Comparison of ENCODE assay signal across 30 mouse cellular contexts in genomic region chr5:76149436-76149835, GRCm38 (mm10).
"Had no signal": no experiment of that assay in that cellular context is flagged by ENCODE, and none has a peak within 500 bp of the region (broad histone marks: within the 10 kb centered on the region; RNA-seq: fewer than 3 reads in every experiment).

No protein-coding gene starts in this region.

- H3K27ac ChIP-seq: limb, embryonic 10.5 days; limb, embryonic 12.5 days; limb, embryonic 13.5 days; limb, embryonic 15.5 days; liver, embryonic 12.5 days; liver, embryonic 13.5 days; liver, embryonic 14.5 days; liver, embryonic 15.5 days; lung, embryonic 15.5 days; macrophage; midbrain, embryonic 10.5 days; midbrain, embryonic 12.5 days; midbrain, embryonic 13.5 days; midbrain, embryonic 15.5 days had no signal

- DNase-seq: left cerebral cortex, postnatal 4 days; liver; liver, embryonic 13.5 days; liver, postnatal 0 days; lung, adult 18-20 months; lung, adult 2 months; lung, embryonic 14.5 days; lung, postnatal 10 days; lung, postnatal 14 days; lung, postnatal 36 days; lung, postnatal 4 days; midbrain, embryonic 14.5 days had no signal

- H3K4me3 ChIP-seq: limb, embryonic 10.5 days; limb, embryonic 12.5 days; limb, embryonic 13.5 days; limb, embryonic 15.5 days; liver, embryonic 12.5 days; liver, embryonic 13.5 days; liver, embryonic 15.5 days; lung, embryonic 15.5 days; megakaryocyte, embryonic 14.5 days; midbrain, embryonic 10.5 days; midbrain, embryonic 12.5 days; midbrain, embryonic 13.5 days; midbrain, embryonic 15.5 days; myocyte had no signal

- H3K27me3 ChIP-seq: limb, embryonic 12.5 days; limb, embryonic 13.5 days; limb, embryonic 15.5 days; liver, embryonic 12.5 days; liver, embryonic 13.5 days; liver, embryonic 15.5 days; lung, embryonic 15.5 days; megakaryocyte, embryonic 14.5 days; midbrain, embryonic 12.5 days; midbrain, embryonic 13.5 days; midbrain, embryonic 15.5 days had no signal

- H3K9ac ChIP-seq: limb, embryonic 12.5 days; limb, embryonic 13.5 days; limb, embryonic 15.5 days; liver, embryonic 12.5 days; liver, embryonic 13.5 days; liver, embryonic 14.5 days; liver, embryonic 15.5 days; liver, postnatal 0 days; lung, embryonic 14.5 days; lung, embryonic 15.5 days; midbrain, embryonic 12.5 days; midbrain, embryonic 13.5 days; midbrain, embryonic 15.5 days had no signal

- H3K4me2 ChIP-seq: limb, embryonic 12.5 days; limb, embryonic 13.5 days; limb, embryonic 15.5 days; liver, embryonic 11.5 days; liver, embryonic 12.5 days; liver, embryonic 13.5 days; liver, embryonic 15.5 days; lung, embryonic 14.5 days; lung, embryonic 15.5 days; midbrain, embryonic 11.5 days; midbrain, embryonic 12.5 days; midbrain, embryonic 13.5 days; midbrain, embryonic 15.5 days had no signal

- H3K4me1 ChIP-seq: limb, embryonic 10.5 days; limb, embryonic 12.5 days; limb, embryonic 13.5 days; lung, embryonic 15.5 days; midbrain, embryonic 10.5 days; midbrain, embryonic 12.5 days; midbrain, embryonic 13.5 days; midbrain, embryonic 15.5 days had no signal

- ATAC-seq: liver, embryonic 12.5 days; liver, postnatal 0 days; midbrain, embryonic 13.5 days; midbrain, embryonic 15.5 days; midbrain, embryonic 16.5 days had no signal

- H3K9me3 ChIP-seq: limb, embryonic 10.5 days; limb, embryonic 12.5 days; limb, embryonic 13.5 days; limb, embryonic 15.5 days; liver, embryonic 12.5 days; liver, embryonic 13.5 days; liver, embryonic 15.5 days; lung, embryonic 15.5 days; megakaryocyte, embryonic 14.5 days; midbrain, embryonic 12.5 days; midbrain, embryonic 13.5 days; midbrain, embryonic 15.5 days had no signal
